Mouse (Mus musculus) erythroblast, embryonic 14.5 days (primary cell): ENCODE results near the gene Mblac1. TPM values are rescaled to one million over a fixed set of nuclear protein-coding genes. Genes with fewer than 3 reads are reported as not detected.
"Not testable (repeated sequence)": the region's sequence is repeated elsewhere in the genome, so short reads cannot be mapped to it uniquely, and the experiment has no call there.

Experiments used
- H3K27me3 ChIP-seq: 2 replicates; pipeline ENCODE4 v1.6.1; 2012; ENCODE audit warnings: inconsistent platforms; ENCODE audit not compliant: control insufficient read depth
- H3K36me3 ChIP-seq: 2 replicates; pipeline ENCODE4 v1.6.1; 2012; ENCODE audit warnings: mild to moderate bottlenecking, inconsistent platforms; ENCODE audit not compliant: control insufficient read depth
- H3K4me1 ChIP-seq: 2 replicates; pipeline ENCODE4 v1.6.1; 2012; ENCODE audit warnings: inconsistent platforms; ENCODE audit not compliant: control insufficient read depth
- H3K4me3 ChIP-seq: replicated peaks from 2 replicates; pipeline ENCODE3; 2012; ENCODE audit warnings: moderate library complexity, mild to moderate bottlenecking, inconsistent platforms
- H3K9me3 ChIP-seq: 2 replicates; pipeline ENCODE4 v1.6.1; 2012; ENCODE audit warnings: low read length, inconsistent platforms, mixed read lengths; ENCODE audit not compliant: control insufficient read depth
- GATA1 ChIP-seq: IDR thresholded peaks from 2 replicates; pipeline ENCODE4 v1.6.1; 2012; ENCODE audit warnings: low read length, inconsistent platforms, mixed read lengths
- TAL1 ChIP-seq: IDR thresholded peaks from 3 replicates; pipeline ENCODE4 v1.6.1; 2012; ENCODE audit warnings: low read length, inconsistent platforms, mixed read lengths
- polyA plus RNA-seq: library from polyadenylated mRNA; stranded (reverse); fragments of >175 nt; gene quantifications from 2 replicates; pipeline ENCODE4 v1.2.3, GENCODE M21; 2012

Mblac1 gene
- polyA plus RNA-seq, 1 experiment = 0.12 TPM

DNA sequence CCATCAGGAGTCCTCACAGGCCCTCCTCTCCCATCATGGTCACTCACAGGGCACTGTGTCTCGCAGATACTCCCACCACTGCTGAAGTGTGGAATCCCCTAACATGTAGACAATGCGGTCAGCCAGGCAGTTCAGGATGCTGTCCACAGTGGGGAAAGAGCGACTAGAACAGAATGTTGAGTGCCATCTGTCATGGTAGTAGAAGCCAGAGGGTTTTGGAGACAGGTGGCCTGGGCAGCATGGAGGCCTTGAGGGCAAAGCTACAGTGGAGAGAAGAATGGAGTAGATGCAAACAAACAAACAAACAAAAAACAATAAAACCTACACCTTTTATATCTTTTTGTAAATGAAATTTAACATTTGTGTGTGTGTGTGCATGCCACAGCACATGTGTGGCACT, 8.0 kb downstream of the Mblac1 start:
- Histone ChIP-seq H3K27me3 (no peaks in the 10 kb centered on the region), H3K9me3 (peaks cover 11% of the 10 kb centered on the region), H3K36me3 (no peaks in the 10 kb centered on the region), H3K4me3 (no peak overlapping the region), H3K4me1 (no peaks in the 10 kb centered on the region)
- no peak for TF ChIP-seq TAL1
- TF ChIP-seq GATA1 = no peak

DNA sequence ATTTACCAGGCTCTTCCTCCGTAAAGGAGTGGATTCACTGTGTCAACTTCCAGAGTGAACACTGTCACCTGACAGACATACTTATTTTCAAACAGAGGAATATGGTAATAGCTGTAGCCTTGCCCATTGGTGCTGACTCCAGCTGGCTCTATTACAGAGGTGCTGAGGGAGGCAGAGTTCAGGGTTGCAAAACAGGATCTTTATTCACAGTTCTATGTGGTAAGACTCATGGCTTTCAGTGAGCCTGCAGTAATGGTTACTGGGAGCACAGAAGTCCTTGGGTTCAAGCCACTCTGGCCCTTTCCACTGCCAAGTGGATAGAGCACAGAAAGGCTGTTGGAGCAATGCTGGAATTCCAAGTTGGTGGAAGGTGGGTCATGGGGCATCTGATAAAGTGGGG, 13.1 kb downstream of the Mblac1 start:
- H3K4me1 ChIP-seq = no peaks in the 10 kb centered on the region
- no peak overlapping the region for H3K4me3 ChIP-seq
- no peaks in the 10 kb centered on the region for H3K36me3 ChIP-seq
- no peaks in the 10 kb centered on the region for H3K27me3 ChIP-seq
- no peak for TF ChIP-seq GATA1
- peaks cover 28% of the 10 kb centered on the region for H3K9me3 ChIP-seq

DNA sequence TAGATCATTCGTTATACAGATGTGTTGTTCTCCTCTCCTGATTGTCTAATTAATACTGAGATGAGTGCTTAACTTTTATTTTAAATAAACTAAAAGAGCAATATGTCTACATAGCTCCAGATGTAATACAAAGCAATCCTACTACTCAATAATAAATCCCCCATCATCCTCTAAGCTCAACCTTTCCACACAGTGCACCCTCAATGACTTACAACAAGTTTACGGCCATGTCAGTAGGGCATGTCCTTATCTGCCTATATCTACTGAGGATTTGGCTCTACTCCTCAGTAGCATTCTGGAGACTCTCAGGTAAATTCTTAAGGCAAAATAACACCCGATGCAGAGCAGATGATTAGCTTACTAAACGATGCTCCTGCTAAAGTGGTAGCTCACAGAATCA, 13.8 kb downstream of the Mblac1 start:
- no peaks in the 10 kb centered on the region for H3K27me3 ChIP-seq
- peaks cover 28% of the 10 kb centered on the region for H3K9me3 ChIP-seq
- H3K36me3 ChIP-seq = no peaks in the 10 kb centered on the region
- H3K4me1 ChIP-seq = no peaks in the 10 kb centered on the region
- TF ChIP-seq GATA1 (no peak), TAL1 (no peak)
- no peak overlapping the region for H3K4me3 ChIP-seq

DNA sequence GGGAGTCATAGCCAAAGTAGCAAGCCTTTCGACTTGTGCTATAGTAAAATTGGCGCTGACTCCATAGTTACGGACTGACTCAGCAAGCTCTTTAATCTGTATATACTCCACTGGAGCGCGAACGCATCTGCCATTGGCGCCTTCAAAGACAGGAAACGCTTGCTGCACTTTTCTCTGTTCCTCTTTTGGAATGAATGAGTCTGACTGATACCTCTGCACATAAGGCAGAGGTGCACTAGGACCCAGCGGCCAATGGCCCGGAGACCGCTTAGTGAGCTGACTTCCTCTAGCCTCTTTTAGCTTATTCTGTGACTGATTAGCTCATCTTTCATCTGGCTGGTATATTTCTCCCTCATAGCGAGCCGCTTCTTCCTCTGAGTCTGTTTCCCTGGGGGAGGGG, 22.5 kb downstream of the Mblac1 start:
- H3K9me3 ChIP-seq = peaks cover 28% of the 10 kb centered on the region
- not testable (repeated sequence) for H3K4me1 ChIP-seq, H3K36me3 ChIP-seq, H3K4me3 ChIP-seq, H3K27me3 ChIP-seq

DNA sequence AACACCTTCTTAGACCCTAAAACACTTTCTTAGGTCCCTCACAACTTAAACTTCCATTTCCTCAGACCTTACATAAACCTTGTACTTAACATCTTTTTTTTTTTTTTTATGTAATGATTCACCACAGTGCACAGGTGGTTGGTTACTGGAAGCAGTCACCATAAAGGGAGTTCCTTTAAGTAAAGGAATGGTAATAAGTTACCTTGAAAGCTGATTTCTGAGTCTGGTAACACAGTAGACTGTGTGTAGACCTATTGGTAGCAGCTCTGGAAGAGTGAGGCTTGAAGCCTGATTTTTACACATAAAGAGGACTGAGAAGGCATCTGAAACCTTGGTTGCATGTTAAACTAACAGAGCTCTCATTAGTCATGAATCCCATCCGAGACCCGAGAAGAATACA, 25.8 kb downstream of the Mblac1 start:
- TF ChIP-seq TAL1 (no peak), GATA1 (no peak)
- no peaks in the 10 kb centered on the region for H3K4me1 ChIP-seq
- peaks cover 22% of the 10 kb centered on the region for H3K9me3 ChIP-seq
- no peaks in the 10 kb centered on the region for H3K36me3 ChIP-seq
- H3K4me3 ChIP-seq = no peak overlapping the region
- H3K27me3 ChIP-seq = no peaks in the 10 kb centered on the region

DNA sequence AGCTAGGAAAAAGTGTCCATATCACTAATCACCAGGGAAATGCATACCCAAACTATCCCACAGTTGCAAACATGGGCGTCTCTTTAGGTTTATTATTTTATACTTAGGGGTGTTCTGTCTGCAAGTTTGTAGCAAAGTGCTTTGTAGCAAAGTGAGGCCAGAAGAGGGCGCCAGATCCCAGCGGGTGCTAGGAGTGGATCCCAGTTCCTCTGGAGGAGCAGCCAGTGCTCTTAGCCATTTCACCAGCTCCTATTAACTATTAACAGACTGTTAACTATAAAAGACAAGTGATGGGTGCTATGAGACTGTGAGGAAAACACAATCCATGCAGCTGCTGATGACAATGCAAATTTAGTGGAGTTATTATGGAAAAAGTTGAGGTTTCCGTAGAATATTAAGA, 28.0 kb downstream of the Mblac1 start:
- peaks cover 6% of the 10 kb centered on the region for H3K9me3 ChIP-seq
- H3K4me3 ChIP-seq = no peak overlapping the region
- H3K4me1 ChIP-seq = no peaks in the 10 kb centered on the region
- no peaks in the 10 kb centered on the region for H3K27me3 ChIP-seq
- H3K36me3 ChIP-seq = no peaks in the 10 kb centered on the region
- TF ChIP-seq TAL1 = no peak
- TF ChIP-seq GATA1 = no peak

DNA sequence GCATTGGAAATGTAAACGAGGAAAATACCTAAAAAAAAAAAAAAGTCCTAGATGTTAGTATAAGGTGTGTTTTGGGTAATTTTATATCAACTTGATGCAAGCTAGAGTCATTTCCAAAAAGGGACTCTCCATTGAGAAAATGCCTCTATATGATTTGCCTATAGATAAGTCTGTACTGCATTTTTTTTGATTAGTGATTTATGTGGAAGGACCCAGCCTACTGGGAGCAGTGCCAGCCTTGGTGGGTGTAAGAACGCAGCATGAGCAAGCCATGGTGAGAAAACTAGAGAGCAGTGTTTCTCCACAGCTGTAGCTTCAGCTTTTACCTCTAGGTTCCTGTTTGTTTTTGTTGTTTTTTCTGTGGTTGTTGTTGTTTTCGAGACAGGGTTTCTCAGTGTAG, 29.2 kb downstream of the Mblac1 start:
- Histone ChIP-seq H3K4me1 (no peaks in the 10 kb centered on the region), H3K4me3 (no peak overlapping the region), H3K9me3 (no peaks in the 10 kb centered on the region), H3K36me3 (no peaks in the 10 kb centered on the region), H3K27me3 (no peaks in the 10 kb centered on the region)
- TF ChIP-seq GATA1 = no peak
- TF ChIP-seq TAL1 = no peak

DNA sequence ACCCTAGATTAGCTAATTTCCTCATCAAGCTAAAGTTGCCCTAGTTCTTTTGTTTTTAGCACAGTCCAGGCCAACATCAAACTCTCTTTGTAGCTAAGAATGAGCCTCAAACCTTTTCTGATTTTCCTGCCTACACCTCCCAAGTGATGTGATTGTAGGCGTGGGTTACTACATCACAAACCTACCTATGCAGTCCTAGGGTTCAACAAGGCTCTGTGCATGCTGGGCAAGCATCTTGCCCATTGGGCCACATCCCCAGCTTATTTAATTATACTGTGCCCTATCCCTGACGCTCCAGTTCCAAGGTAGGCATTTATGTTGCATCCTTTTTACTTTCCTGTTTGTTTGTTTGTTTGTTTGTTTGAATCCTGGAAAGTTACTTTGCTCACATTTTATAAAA, 31.6 kb downstream of the Mblac1 start, which contains the start of gene Nxpe5:
Gene Nxpe5, plus strand, starts transcription at position 199 of the 400 bp plus-strand sequence.
- Histone ChIP-seq H3K9me3 (no peaks in the 10 kb centered on the region), H3K4me1 (no peaks in the 10 kb centered on the region), H3K36me3 (no peaks in the 10 kb centered on the region), H3K27me3 (no peaks in the 10 kb centered on the region), H3K4me3 (no peak within 1 kb of the TSS)
- TF ChIP-seq TAL1 (no peak), GATA1 (no peak)

DNA sequence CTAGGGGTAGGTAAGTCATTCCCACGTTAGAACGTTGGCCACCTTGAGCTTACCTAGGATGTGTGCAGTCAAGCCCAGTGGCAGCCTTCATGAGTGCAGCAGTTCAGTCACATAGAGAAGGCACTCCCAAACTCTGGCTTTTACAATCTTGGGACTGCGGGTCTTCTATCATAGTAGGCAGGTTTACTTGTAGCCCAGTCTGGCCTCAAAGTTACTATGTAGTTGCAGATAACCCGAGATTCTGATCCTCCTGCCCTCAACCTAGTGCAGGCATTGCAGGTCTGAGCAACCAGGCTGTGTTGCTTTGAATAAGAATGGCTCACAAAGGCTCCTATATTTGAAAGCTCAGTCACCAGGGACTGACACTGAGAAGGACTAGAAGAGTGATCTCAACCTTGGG, 32.4 kb downstream of the Mblac1 start:
- H3K9me3 ChIP-seq = no peaks in the 10 kb centered on the region
- H3K27me3 ChIP-seq = no peaks in the 10 kb centered on the region
- H3K36me3 ChIP-seq = no peaks in the 10 kb centered on the region
- TF ChIP-seq GATA1 = no peak
- TF ChIP-seq TAL1 = no peak
- H3K4me1 ChIP-seq = no peaks in the 10 kb centered on the region
- H3K4me3 ChIP-seq = no peak overlapping the region

DNA sequence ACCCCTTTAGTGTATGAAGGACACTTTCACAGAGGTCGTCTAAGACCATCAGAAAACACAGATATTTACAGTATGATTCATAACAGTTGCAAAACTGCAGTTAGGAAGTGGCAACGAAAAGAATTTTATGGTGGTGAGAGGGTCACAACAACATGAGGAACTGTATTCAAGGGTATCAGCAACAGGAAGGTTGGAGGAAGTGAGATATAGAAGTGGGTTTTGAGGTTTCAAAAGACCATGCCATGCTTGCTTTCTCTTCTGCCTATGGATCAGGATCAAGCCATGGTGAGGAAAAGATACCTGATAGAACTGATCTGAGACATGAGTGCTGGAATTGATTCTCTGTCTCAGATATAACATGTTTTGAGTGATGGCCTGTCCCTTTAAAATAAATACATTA, 33.3 kb downstream of the Mblac1 start:
- H3K4me1 ChIP-seq = no peaks in the 10 kb centered on the region
- no peak overlapping the region for H3K4me3 ChIP-seq
- no peaks in the 10 kb centered on the region for H3K27me3 ChIP-seq
- no peaks in the 10 kb centered on the region for H3K9me3 ChIP-seq
- TF ChIP-seq TAL1 (no peak), GATA1 (no peak)
- H3K36me3 ChIP-seq = no peaks in the 10 kb centered on the region
